Mouse (Mus musculus) E14TG2a.4 (cell line): Measurements from ENCODE around the gene Hspa8.
"Not testable (repeated sequence)": the region's sequence is repeated elsewhere in the genome, so short reads cannot be mapped to it uniquely, and the experiment has no call there.

Experiments
- CTCF ChIP-seq: conservative IDR thresholded peaks from 2 replicates; pipeline ENCODE4 v1.5.1; 2014; ENCODE audit warnings: low read length
- NANOG ChIP-seq: IDR thresholded peaks from 2 replicates; pipeline ENCODE4 v1.6.1; 2014; ENCODE audit warnings: borderline replicate concordance, low read length, mixed read lengths
- POU5F1 ChIP-seq: IDR thresholded peaks from 2 replicates; pipeline ENCODE4 v1.6.1; 2014; ENCODE audit warnings: low read length, borderline replicate concordance

DNA sequence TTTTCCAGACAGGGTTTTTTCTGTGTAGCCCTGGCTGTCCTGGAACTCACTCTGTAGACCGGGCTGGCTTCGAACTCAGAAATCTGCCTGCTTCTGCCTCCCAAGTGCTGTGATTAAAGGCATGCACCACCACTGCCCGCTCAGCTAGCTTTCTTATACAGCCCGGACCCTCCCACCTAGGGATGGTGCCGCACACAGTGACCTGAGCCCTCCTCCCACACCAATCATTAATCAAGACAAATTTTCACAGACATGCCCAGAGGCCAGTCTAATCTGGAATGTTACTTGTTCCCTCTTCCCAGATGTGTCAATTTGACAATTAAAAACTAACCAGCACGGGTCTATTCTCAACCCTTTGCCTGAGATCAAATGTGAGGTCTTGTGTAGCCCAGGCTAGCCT lies 27.6 kb upstream of the Hspa8 start:
- TF ChIP-seq CTCF, NANOG, POU5F1: not testable (repeated sequence)
